Mouse (Mus musculus) granulocyte monocyte progenitor cell, adult 5-6 weeks (primary cell): ENCODE data around the gene Ica1. TPM values are rescaled to one million over a fixed set of nuclear protein-coding genes. Genes with fewer than 3 reads are reported as not detected.

Experiments
- ATAC-seq: replicated peaks from 2 replicates; pipeline ENCODE4 v1.8.0; 2016; ENCODE audit warnings: mild to moderate bottlenecking, moderate TSS enrichment, inconsistent platforms; ENCODE audit not compliant: poor library complexity, severe bottlenecking
- total RNA-seq, 2 experiments: library from RNA; stranded (forward) in 1 of 2; stranded (reverse) in 1 of 2; fragments of 200-712, 200-1000 nt in 1 of 2; fragments of >200 nt in 1 of 2; fragmentation: Nextera tagmentation in 1 of 2; gene quantifications; 2 replicates each; pipeline ENCODE4 v1.2.3; 2014 to 2017

Gene Ica1
- 21.6 and 36.8 TPM in 2 replicates for total RNA-seq (2014; fragmentation: Nextera tagmentation)
- 24.4 and 33.1 TPM in 2 replicates for total RNA-seq (2017)

DNA sequence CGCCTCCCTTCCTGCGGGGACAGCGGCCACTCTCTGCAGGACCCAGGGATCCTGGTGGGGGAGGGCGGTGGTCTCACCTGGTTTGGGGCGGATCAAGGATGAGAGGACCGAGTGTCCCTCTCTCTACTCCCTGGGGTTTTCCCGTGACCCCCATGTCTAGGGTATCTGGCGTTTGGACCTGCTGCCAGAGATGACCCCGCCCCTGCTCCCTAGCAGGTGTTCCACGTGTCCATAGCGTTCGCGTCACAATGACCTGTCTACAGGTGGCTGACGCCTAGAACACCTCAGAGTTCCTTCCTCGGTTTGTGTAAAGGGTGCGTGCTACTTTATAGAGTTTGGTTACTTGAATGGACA is at the start of gene Ica1:
Gene Ica1, minus strand, starts transcription at position 193 of the 354 bp plus-strand sequence.
- ATAC-seq: no peak; the same call in 1 of the 2 replicates

DNA sequence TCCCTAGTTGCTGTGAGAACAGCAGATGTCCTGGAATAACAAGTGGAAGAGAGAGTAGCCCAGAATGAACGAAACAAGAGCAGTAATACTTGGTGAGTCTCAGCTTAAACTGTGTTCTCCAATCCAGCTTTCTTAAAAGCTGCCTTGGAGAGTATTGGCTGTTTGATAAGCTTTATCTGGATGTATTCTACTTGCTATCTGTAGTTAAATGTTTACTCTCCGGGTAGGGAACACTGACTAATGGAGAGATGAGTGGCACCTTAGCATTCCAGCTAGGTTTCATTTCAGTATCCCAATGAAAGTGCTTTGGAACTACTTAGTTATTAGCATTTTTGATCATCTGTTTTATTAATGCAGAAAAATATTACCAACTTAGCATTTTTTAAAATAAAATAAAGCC is 41.6 kb upstream of the Ica1 start:
- no peak for ATAC-seq

DNA sequence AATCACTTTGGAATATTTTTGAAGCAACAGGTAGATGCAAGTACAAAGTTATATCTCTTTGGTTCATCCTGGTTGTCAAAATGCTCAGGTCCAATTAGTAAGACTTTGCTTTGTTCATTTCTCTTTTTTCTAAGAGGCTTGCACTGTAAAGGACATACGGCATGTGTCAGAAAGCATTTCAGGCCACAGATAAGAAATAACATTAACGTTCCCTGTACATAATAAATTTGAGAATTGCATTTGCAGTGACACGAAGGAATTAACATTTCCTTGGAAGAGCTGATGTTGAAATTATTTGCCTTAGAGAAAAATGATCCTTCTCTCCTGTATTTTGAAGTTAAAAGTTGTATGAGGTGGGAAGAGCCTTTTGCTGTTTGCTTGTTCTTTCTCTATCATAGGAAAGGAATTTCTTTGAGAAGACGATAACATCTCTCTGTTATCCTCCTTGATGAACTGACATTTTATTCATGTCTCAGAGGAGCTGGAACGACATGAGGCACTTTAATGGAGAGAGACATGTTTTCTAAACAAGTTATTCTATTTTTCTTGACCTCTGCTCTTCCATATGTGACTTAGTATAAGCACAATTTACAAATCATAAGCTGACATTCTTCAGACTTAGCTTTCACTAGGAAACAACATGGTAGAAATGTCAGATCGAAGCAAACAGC is 36.2 kb upstream of the Ica1 start:
- no peak for ATAC-seq

DNA sequence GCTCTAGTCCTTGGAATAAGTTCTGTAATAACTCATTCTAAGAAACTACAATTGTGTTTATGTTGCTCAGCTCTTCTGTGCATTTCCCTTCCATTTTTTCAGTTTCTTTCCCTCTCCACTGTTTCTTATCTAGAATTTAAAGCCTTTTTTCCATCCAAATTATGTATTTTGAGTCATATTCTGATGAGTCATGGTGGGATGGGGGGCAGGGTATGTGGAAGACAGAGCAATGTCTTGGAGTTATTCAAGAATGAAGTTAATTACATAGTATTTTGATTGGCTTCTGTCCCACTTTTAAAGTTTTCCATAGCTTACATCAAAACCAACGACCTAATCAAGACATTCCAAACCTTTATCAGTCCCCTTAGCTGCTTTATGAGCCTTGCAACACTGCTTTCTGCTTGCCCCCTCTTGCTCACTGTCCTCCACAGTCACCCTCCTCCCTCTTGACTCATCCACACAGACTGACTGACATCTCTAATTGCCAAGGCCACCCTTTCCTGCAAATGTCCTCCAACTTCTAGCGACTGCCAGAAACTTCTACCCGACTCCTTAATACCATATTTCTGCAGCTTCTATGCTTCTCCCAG is 24.4 kb upstream of the Ica1 start:
- no peak for ATAC-seq

DNA sequence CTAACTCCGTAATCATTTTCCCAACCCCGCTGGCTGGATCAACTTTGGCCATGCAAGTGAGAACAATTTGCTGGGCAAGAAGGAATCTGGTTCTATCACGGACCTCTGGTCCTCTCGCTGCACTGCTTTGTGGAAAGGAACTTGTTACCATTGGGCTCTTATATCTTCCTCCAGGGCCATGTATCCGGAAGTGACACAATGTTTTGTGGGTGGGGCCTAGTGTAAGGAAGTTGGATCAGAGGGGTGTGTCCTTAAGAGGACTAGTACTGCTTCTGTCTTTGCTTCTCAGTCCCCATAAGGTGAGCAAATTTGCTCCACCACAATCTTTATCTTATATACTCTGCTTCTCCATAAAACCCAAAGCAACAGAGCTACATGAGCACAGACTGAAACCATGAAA is 14.1 kb upstream of the Ica1 start:
- 0 out of 2 replicates have a peak, but pooled peaks have one; percentile 35 for ATAC-seq

DNA sequence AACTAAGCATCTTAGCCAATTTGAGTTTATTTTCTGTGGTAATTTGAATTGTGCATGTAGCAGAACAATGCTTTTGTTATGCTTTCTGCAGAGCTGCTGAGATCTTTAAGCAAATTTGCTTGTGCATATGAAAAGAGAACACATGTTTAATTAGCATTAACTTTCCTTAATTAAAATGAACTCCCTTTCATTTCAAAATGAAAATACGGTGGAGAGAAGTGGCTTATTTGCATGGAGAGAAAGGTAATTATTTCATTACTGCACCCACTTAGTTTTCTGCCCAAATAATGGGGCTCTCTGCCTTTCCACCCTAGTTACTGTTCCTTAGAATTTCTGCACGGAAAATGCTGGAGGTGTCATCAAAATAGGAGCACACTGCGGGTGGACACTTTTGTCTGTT is 13.5 kb upstream of the Ica1 start:
- ATAC-seq: no peak

DNA sequence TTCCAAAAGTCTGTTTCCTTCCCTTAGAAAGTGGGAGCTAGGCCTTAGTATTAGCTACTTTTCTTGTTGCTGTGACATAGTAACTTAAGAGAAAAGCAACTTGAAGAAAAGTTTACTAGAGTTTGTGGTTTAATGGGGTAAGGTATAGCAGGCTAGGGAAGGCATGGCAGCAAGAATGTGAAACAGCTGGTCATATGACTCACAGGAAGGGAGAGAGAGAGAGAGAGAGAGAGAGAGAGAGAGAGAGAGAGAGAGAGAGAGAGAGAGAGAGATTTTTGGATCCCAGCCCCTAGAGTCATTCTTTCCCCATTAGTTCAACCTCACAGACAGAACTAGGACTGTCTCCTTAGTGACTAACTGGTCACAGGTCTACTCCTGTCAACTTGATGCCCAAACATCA is 2.3 kb upstream of the Ica1 start:
- ATAC-seq: no peak

DNA sequence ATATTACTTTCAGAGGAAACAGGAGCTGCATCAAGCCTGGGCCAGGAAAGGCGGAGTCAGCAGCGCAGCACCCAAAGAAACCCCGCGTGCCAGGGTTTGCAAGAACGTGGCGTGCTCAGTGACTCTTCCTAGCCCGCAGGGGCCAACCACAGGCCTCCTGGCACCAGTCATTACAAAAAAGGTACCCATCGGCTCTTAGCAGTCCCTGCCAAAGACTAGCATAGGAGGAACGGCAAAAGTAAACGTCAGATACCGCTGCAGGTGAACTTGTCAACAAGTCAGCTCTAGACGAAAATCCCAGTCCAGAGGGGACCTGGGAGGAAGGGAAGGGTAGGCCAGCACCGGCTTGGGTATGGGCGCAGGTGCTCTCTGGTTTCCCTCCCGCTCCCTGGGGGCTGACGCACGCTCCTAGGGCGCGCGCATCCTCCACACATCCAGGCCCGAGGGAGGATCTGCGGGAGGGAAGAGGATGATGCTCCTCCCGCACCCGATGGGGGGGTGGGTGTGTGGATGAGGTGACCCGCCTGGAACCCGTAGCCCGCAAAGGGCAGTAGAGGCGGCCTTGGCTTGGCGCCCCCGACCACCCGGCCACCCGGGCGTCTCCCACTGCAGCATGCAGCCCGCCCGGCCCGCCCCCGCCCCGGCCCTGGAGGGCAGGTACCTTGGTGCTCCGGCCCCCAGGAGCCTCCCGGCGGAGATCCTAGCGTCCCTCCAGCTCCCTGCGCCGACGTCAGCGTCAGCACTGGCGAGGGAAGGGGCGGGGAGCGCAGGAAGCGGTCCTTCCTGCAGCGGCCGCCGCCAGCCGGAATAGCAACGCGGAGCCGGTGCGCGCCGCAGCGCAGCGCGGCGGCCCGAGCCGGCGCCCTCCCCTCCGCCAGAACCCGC is 635 bp downstream of the Ica1 start:
- ATAC-seq: peak; percentile 93

DNA sequence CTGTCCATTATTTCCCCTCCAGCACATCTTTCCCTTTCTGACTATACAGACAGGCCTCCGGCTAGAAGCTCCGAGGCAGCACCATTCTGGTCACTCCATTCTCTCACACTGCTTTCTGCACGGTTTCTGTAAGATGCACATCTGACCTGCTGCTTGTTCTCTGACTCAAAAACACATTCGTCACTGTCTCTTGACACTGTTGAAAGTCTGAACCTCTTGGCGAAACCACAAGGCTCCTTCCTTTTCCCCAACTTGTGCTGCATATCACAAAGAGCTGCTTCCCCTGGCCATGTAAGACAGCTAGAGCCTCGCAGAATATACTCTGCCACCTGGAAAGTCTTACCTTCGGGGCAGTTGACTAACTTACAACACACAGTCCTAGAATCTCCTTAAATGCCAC is 6.7 kb downstream of the Ica1 start:
- ATAC-seq: peak; percentile 61

DNA sequence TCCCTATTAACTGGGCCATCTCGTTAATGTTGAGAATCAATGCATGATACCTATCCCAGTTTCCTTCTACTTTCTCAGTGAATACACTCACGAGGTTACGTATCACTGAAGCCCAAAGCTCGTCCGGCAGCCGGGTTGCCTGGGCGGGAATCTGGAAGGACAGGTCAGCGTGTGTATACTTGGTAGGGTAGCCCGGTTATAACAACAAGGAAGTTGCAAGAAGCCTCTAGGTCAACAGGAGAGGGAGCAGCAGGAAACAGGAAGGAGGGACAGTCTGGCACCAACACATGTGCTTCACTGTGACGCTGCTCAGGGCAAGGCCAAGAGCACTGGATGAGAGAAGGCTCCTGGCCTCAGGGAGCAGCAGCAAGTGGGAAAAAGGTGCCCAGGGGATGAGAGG is 7.9 kb downstream of the Ica1 start:
- peak; percentile 87 for ATAC-seq

DNA sequence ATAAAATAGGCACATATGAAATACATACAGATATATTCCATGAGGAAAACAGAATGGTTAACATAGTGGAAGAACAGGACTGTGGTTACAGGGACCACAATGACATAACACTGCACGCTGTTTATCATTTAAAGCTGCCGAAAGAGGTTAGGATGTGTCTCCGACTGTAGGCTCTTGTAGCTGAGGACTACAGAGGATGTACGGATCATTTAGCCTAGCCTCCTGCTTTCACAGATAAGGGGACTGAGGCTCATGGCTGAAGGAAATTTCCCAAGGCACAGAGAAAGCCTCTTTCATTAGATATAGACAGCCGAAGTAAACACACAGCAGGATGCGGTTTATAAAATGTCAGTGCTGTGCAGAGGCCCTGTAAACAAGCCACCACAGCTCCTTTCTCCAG is 8.5 kb downstream of the Ica1 start:
- no peak for ATAC-seq

DNA sequence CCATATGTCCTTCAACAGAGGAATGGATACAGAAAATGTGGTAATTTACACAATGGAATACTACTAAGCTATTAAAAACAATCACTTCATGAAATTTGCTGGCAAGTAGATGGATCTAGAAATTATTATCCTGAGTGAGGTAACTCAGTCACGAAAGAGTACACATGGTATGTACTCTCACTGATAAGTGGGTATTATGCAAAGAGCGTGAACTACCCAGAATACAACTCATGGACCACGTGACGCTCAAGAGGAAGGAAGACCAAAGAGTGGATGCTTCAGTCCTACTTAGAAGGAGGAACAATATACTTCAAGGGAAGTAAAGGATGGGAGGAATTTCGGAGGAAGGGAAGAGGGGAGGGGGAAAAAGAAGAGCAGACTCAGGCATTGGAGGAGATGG is 11.6 kb downstream of the Ica1 start:
- ATAC-seq: no peak

DNA sequence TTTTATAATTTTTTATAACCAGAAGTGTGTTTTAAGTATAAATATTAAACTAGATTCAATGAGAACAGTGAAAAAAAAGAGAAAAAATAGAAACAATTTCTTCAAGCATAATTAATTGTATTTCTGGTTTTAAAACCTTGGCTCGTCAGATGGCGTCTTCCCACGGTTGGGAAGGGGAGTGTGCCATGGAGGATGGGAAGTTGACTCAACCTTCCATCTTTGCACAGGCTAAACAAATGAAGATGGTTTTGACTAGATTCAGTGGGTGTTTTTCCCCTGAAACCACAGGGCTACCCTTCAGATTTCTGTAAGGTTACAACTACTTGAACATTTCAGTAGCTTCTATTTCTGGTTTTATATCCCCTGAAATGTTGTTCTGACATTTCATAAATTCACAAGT is 12.5 kb downstream of the Ica1 start:
- no peak for ATAC-seq

DNA sequence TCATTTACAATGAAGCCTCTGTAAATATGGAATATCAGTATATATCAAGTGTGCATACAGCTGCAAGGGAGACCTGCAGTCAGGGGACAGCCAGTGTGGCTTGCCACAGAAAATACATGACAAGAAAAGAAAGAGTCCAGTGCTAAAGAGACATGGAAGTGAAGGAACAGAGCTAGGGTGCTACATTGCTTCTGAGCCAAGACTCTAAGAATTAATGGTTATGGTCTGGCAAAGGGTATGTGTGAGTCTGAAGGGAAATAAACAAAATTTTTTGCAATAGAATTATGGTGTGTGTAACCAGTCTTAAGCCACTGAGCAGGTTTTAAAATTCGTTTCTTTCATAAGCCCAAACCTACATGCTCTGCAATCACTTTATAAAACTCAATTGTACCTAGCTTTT is 13.2 kb downstream of the Ica1 start:
- no peak for ATAC-seq

DNA sequence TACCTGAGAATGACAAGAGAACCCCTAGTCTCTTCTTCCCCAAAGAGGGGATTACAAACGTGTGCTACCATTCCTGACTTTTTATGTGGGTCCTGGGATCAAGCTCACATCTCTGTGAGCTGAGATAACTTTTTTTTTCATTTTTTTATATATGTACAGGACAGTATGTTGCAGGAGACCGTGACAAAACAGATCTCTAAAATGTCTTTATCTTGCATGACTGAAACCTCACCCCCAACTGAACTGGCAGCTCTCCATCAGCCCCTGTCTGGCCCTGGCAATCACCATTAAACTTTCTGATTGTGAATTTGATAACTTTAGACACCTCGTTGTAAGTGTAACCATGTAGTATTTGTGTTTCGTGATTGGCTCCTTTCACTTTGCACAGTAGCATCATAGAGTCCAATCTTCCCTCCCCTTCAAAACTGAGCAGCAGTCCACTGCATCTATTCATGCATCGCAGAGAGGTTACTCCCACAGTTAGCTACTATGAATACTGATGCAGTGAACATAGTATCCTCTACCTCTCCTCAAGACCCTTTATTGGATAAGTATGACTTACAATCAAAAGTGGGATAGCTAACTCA is 17.5 kb downstream of the Ica1 start:
- no peak for ATAC-seq

DNA sequence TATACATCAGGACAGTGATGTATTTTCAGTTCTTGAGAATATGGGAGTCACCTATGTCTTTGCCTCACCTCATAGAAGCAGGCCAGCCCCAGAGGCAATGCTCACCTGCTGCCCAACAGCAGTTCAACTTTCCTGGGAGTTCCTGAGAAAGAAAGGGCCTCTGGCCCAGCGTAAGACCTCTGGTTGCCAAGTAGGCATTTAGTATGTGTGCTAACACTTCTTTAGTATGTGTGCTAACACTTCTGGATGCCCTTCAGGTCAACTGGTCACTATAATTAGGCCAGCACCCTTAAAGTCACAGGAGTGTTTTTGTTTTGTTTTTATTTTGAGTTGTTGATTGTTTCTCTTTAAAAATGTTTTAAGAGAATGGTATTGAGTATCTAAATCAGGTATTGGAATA is 18.4 kb downstream of the Ica1 start:
- no peak for ATAC-seq

DNA sequence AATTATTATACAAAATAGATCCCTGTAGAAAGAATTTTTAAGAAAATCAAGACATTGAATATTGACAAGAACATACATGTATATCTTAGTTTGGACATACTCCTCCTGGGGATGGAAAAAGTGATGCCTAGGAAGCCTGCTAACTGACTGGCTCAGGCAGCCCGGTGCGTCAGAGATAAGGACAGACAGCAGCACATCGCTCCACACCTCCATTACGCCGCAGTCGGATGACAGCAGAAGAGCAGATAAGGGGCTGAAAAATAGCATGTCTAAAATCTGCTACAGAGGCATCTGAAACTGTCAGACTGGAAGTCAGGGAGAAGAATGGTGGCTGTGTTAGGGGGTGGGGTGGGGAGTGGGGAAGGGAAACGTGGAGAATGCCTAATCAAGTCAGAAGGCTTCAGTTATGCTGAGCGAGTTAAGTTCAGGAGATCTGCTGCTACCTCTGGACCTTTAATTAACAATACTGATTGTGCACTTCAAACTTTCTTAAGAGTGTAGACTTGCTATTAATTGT is 22.5 kb downstream of the Ica1 start:
- ATAC-seq: no peak

DNA sequence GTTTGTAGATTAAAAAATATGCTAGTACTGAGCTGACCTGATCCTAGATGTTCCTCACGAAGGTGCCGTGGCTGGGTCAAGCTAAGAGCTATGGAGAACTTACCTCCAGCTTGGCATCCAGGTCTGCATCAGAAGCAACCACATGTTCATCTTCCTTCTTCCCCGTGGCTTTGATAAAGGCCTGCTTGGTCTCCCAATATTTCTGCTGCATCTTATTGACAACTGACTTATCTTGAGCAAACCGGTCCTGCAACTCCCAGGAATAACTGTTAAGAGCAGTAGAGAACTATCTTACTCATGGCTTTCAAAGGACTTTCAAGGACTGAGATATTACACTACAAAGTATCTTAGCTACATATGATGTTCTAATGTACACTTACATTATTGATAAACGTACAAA is 23.8 kb downstream of the Ica1 start:
- ATAC-seq: no peak

DNA sequence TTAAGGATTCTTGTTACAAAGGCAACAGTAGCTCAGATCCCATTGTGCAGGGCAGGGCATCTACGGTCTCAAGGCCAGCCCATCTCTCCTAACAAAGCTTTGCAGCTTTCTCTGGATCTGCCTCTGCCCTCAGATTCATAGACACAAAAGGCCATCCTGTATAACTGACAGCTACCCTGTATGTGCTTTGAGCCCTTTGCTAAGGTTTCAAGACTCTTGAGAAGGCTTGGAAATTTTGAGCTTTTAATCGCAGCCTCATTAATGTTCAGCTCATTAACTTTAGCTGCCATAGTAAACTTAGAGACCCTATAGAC is 24.6 kb downstream of the Ica1 start:
- ATAC-seq: no peak

DNA sequence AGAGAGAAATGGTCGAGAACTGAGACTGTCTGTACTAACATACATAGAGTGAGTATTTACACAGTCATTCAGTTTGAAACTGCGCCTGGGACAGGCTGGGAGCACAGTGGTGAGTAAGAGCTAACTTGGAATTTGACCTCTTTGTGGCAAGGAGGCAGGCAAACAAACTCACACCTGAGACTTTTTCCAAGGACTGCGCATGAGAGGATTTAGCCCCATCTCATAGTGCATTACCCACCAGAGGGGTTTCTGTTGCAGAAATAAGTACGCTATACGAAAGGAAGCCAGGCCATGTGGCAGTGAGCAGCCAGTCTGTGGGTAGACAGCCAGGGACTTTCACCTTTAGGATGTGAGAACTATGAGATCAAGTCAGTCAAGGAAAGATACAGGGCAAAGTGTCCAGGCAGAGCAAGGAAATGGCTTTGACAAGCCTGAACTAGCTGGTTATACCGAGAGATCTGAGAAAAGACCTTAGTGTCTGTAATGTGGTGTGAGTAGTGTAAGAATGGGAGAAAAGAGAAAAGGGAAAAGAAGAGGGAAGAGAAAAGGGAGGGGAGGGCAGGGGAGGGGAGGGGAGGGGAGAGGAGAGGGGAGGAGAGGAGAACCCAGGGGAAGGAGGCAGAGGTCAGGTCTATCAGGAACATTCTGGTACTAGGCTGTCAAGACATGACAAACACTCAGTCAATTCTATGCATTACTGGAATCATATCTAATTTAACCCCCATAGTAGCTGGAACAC is 25.1 kb downstream of the Ica1 start:
- no peak for ATAC-seq
